Mouse (Mus musculus) myocyte (in vitro differentiated cells): ENCODE data around the gene Rasgrf2. TPM values are rescaled to one million over a fixed set of nuclear protein-coding genes. Genes with fewer than 3 reads are reported as not detected.

Source experiments
- H3K27me3 ChIP-seq: one replicate; pipeline ENCODE4 v1.6.1; 2011; ENCODE audit not compliant: control insufficient read depth, insufficient read depth, insufficient read length
- H3K36me3 ChIP-seq: one replicate; pipeline ENCODE4 v1.6.1; 2011; ENCODE audit not compliant: control insufficient read depth, insufficient read depth
- H3K4me2 ChIP-seq: one replicate; pipeline ENCODE4 v1.6.1; 2011; ENCODE audit warnings: low read depth, control low read depth
- H3K4me3 ChIP-seq: one replicate; pipeline ENCODE4 v1.5.1; 2011; ENCODE audit warnings: mild to moderate bottlenecking, control low read depth, moderate library complexity
- H3K79me2 ChIP-seq: one replicate; pipeline ENCODE4 v1.6.1; 2011; ENCODE audit not compliant: control insufficient read depth, insufficient read depth
- H3ac ChIP-seq: one replicate; pipeline ENCODE4 v1.6.1; 2011; ENCODE audit not compliant: control insufficient read depth, insufficient read length
- CEBPB ChIP-seq: IDR thresholded peaks from 2 replicates; pipeline ENCODE4 v1.6.1; 2011; ENCODE audit warnings: mild to moderate bottlenecking, moderate library complexity; ENCODE audit not compliant: poor library complexity, insufficient read depth, severe bottlenecking
- E2F4 ChIP-seq: IDR thresholded peaks from one replicate; pipeline ENCODE4 v1.6.1; 2011; ENCODE audit warnings: mild to moderate bottlenecking, control low read depth, moderate library complexity; ENCODE audit not compliant: insufficient read depth
- MAX ChIP-seq: IDR thresholded peaks from one replicate; pipeline ENCODE4 v1.6.1; 2011; ENCODE audit warnings: low read depth, mild to moderate bottlenecking, control low read depth
- MYOD1 ChIP-seq, 3 experiments: IDR thresholded peaks; one replicate each; pipeline ENCODE4 v1.6.1; 2011; ENCODE audit warnings: control low read depth in 2 of 3, low read depth in 2 of 3, mild to moderate bottlenecking in 2 of 3, moderate library complexity in 1 of 3; ENCODE audit not compliant: insufficient read length in 2 of 3, control insufficient read depth in 1 of 3
- MYOG ChIP-seq, 3 experiments: IDR thresholded peaks; one replicate each; pipeline ENCODE4 v1.6.1; 2011; ENCODE audit warnings: control low read depth in 2 of 3, low read depth in 2 of 3, mild to moderate bottlenecking in 2 of 3; ENCODE audit not compliant: insufficient read length in 2 of 3, control insufficient read depth in 1 of 3, insufficient read depth in 1 of 3
- POLR2A ChIP-seq: IDR thresholded peaks from one replicate; pipeline ENCODE4 v1.6.1; 2011; ENCODE audit warnings: low read depth, mild to moderate bottlenecking, control low read depth, moderate library complexity; ENCODE audit not compliant: insufficient read length
- POLR2AphosphoS2 ChIP-seq: IDR thresholded peaks from one replicate; pipeline ENCODE4 v1.6.1; 2011; ENCODE audit warnings: low read depth, control low read depth; ENCODE audit not compliant: insufficient read length
- REST ChIP-seq: IDR thresholded peaks from one replicate; pipeline ENCODE4 v1.6.1; 2011; ENCODE audit warnings: mild to moderate bottlenecking, control low read depth, moderate library complexity; ENCODE audit not compliant: insufficient read depth, insufficient read length
- SRF ChIP-seq: IDR thresholded peaks from one replicate; pipeline ENCODE4 v1.6.1; 2011; ENCODE audit warnings: low read depth; ENCODE audit not compliant: control insufficient read depth, insufficient read length
- TCF12 ChIP-seq: IDR thresholded peaks from one replicate; pipeline ENCODE4 v1.6.1; 2011; ENCODE audit warnings: mild to moderate bottlenecking, control low read depth; ENCODE audit not compliant: poor library complexity, insufficient read depth, severe bottlenecking
- TCF3 ChIP-seq: IDR thresholded peaks from one replicate; pipeline ENCODE4 v1.6.1; 2011; ENCODE audit warnings: low read depth, control low read depth; ENCODE audit not compliant: insufficient read length
- USF1 ChIP-seq: IDR thresholded peaks from one replicate; pipeline ENCODE4 v1.6.1; 2011; ENCODE audit warnings: low read depth, mild to moderate bottlenecking, control low read depth, moderate library complexity
- polyA plus RNA-seq: library from polyadenylated mRNA; unstranded; fragments of >200 nt; fragmentation: generic; extraction: Trizol; gene quantifications from one replicate; pipeline ENCODE4 v1.2.1, GENCODE M21; 2012; ENCODE audit warnings: missing spikeins

Gene Rasgrf2
- polyA plus RNA-seq, 1 experiment: 0.07 TPM

DNA sequence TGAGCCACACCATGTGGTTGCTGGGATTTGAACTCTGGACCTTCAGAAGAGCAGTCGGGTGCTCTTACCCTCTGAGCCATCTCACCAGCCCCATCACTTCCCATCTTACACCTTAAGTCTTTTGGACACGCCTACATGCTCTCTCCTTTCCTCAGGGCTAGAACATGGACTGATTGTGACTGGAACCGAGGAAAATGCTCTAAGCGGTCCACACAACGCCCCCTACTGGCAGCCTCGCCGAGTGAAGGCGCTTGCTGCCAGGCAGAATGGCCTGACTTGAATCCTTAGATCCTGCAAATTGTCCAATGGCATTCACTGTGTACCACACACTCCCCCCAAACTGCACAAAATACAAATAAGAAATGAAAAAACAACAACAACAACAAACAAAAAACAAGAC, 274.0 kb downstream of the Rasgrf2 start:
- Histone ChIP-seq H3K4me3 (no peak overlapping the region), H3K27me3 (no peaks in the 10 kb centered on the region), H3K36me3 (no peaks in the 10 kb centered on the region), H3K4me2 (no peak overlapping the region), H3K79me2 (no peaks in the 10 kb centered on the region), H3ac (no peak overlapping the region)
- TF ChIP-seq MYOG (IDR thresholded peaks at IDR 0.05; ENCODE audit: control insufficient read depth in 1 of 3, insufficient read depth in 1 of 3, insufficient read length in 2 of 3, low read depth in 2 of 3) (no peak), USF1 (no peak), POLR2A (no peak), MAX (no peak), POLR2AphosphoS2 (no peak)

DNA sequence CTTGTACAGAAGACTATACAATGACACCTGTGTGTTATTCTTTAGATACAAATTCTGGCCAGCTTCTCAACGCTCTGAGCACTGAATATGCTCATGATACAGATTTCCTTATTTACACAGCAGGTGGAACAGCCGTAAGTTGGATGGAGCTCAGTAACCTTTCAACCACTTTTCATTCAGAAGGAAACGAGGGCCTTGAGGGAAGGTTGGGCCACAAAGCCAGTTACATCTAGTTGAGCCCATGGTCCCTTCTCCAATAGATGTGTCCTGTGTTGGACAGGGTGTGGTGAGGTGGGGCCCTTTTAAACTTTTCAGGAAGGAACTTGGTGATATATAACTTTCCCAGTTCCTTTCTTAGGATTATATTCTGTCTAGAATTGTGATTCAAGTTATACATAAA, 277.0 kb downstream of the Rasgrf2 start:
- Histone ChIP-seq H3ac (no peak overlapping the region), H3K79me2 (no peaks in the 10 kb centered on the region), H3K27me3 (no peaks in the 10 kb centered on the region), H3K4me2 (no peak overlapping the region), H3K36me3 (no peaks in the 10 kb centered on the region), H3K4me3 (no peak overlapping the region)
- no peak for TF ChIP-seq MYOG (IDR thresholded peaks at IDR 0.05; ENCODE audit: control insufficient read depth in 1 of 3, insufficient read depth in 1 of 3, insufficient read length in 2 of 3, low read depth in 2 of 3)
- TF ChIP-seq E2F4: no peak
- TF ChIP-seq USF1: no peak
- no peak for TF ChIP-seq TCF3
- no peak for TF ChIP-seq REST
- TF ChIP-seq MAX: no peak
- no peak for TF ChIP-seq TCF12
- TF ChIP-seq CEBPB: no peak
- TF ChIP-seq POLR2AphosphoS2: no peak
- no peak for TF ChIP-seq MYOD1 (IDR thresholded peaks at IDR 0.05; ENCODE audit: control insufficient read depth in 1 of 3, insufficient read length in 2 of 3, low read depth in 2 of 3)
- TF ChIP-seq SRF: no peak
- TF ChIP-seq POLR2A: no peak

Other genes with a start within 250 kb of the Rasgrf2 start
- not detected for gene Gm20379, start 174.3 kb upstream of the Rasgrf2 start, polyA plus RNA-seq
- 1.3 TPM for gene Dhfr, start 223.1 kb upstream of the Rasgrf2 start, polyA plus RNA-seq
- gene Msh3, start 223.3 kb upstream of the Rasgrf2 start, polyA plus RNA-seq: 2.5 TPM